Mouse (Mus musculus) olfactory bulb, adult 2 months (tissue): ENCODE measurements around the gene Zc3h8.

ENCODE experiments used
- CTCF ChIP-seq: fragments of 200-500 bp; IDR thresholded peaks from 2 replicates; pipeline ENCODE4 v1.5.1; 2012; ENCODE audit warnings: low read depth, mild to moderate bottlenecking, low read length, moderate library complexity; ENCODE audit not compliant: insufficient read depth
- POLR2A ChIP-seq: fragments of 200-500 bp; IDR thresholded peaks from 2 replicates; pipeline ENCODE4 v1.6.1; 2012; ENCODE audit warnings: mild to moderate bottlenecking, low read depth, low read length, moderate library complexity; ENCODE audit not compliant: insufficient read depth

DNA sequence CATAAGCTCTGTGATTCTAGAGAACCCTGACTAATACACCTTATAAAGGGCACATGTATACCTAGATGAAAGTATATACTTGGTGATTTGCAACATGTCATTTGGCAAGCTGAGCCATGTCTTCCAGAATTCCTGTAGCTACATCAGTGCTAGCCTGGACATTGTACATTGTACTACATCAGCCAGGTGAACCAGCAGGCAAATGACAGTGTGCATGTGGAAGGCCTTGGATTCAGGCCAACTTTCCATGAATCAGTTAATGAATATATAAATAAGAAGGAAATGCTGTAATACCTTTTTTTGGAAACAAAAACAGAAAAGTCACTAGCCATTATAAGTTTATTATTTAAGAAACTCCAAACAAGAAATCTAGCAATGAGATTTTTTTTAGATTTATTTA, 10.3 kb upstream of the Zc3h8 start:
- no peak for TF ChIP-seq CTCF
- TF ChIP-seq POLR2A = no peak
